Mouse (Mus musculus): ENCODE results near the gene Olfr1145. TPM values are rescaled to one million over a fixed set of nuclear protein-coding genes. Genes with fewer than 3 reads are reported as not detected.

Gene Olfr1145
- total RNA-seq (2022) = not detected

DNA sequence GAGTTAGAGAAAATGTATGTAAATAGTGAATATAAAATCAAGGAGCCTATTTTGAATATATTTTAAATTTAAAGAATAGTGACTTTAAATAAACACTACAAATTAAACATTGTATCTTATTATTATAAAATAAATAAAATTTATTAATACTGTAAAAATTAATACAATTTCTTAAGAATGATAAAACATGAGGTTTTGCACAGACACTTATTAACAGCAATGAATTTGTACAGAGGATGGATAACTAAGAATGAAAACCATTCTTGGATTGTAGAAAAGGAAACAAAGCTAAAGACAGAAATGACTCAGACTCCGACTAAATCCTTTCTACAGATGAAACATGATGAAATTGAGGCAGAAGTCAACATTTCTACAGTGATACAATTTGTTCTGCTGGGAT, at the start of gene Olfr1145:
Gene Olfr1145 (plus strand): TSS at position 301 of the 400 bp plus-strand sequence.
- no peak for DNase-seq (ENCODE audit: low spot score in 2 of 2)

DNA sequence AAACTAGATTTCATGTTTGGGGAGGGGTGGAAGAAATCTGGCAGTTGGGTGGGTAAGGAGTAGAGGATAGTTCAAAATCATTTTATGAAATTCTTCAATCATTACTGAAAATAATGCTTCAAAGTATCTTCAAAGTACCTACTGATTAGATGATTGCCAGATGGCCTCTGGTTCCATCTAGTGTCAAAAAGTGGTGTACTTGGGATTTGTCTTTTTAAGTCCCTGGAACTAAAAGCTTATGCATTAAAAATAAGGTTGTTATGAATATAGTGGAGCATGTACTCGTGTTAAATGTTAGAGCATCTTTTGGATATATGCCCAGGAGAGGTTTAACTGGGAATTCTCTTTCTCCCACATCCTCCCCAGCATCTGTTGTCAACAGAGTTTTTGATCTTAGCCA, 33.5 kb upstream of the Olfr1145 start:
- no peak for DNase-seq (ENCODE audit: low spot score in 2 of 2)

DNA sequence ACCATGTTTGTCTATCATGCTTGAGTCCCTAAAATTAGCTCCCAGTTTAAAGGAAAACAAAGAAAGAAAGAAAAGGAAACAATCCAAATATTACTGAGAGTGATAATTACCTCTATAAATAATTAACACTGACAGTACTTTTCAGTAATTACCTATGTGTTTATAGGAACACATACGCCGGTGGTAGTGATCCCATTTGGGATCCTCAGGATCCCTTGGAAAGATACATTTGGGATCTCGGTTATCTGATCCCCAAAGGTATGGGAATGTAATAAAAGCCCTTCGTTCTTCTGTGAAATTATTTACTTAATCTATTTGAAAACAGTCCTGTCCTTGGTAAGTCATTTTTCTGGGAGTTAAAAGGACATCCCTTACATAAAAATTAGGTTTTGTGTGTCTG, 30.4 kb upstream of the Olfr1145 start, which contains the start of gene Olfr152:
Gene Olfr152 (plus strand): TSS at position 301 of the 400 bp plus-strand sequence.
- no peak for DNase-seq (ENCODE audit: low spot score in 2 of 2)

DNA sequence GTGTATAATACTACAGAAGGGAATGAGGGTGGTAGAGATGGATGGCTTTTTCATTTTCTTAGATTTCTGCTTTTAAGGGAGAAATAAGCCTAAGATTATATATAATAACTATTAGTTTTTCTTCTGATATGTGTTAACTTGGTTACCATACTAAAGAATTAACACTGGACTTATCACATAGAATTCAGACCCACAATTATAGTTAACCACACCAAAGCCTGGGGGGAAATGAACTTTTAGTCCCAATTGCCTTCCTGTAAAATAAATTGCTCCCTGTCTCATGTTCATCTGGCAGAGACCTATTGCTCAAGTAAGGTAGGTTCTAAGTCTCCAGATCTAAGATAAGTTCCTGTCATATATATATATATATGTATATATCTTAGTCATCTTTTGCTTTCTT, 9.3 kb upstream of the Olfr1145 start, which contains the start of gene Olfr1143:
Gene Olfr1143 (plus strand): TSS at position 301 of the 400 bp plus-strand sequence.
- DNase-seq (ENCODE audit: low spot score in 2 of 2) = no peak

DNA sequence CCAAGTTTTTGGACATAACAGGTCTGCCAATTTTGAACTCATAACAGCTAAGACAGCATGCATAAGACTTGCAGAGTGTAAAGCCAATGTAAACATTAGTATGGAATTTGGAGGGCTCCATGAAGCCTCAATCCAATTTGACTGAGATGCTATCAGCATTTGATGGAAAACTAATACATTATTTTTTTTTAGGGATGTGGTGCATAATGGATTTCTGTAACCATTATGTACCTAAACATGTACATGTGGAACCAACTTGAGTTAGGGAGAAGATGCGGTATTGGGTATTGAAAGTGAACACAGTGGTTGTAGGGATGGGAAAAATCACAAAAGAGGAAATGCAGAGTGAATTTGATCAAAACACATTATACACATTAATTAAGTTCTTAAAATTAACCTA, 20.6 kb downstream of the Olfr1145 start, which contains the start of gene Olfr1148:
Gene Olfr1148 (plus strand): TSS at position 301 of the 400 bp plus-strand sequence.
- no peak for DNase-seq (ENCODE audit: low spot score in 2 of 2)

DNA sequence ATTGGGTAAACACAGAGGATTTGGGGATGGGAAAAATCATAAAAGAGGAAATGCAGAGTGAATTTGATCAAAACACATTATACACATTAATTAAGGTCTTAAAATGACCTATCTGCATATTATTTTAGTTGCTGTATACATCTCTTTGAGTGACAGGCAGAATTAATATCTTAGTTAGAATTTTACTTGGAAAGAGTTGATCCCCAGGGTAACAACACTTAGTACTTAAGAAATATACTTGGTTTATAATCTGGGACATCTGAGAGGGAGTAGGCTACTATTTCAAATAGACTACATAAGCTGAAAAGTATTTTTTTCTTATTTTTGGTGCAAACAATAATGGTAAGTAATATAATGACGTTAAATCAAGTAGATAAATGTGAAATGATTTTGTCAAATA, 34.1 kb downstream of the Olfr1145 start, which contains the start of gene Olfr1150-ps1:
Gene Olfr1150-ps1 (plus strand): TSS at position 301 of the 400 bp plus-strand sequence.
- no peak for DNase-seq (ENCODE audit: low spot score in 2 of 2)

DNA sequence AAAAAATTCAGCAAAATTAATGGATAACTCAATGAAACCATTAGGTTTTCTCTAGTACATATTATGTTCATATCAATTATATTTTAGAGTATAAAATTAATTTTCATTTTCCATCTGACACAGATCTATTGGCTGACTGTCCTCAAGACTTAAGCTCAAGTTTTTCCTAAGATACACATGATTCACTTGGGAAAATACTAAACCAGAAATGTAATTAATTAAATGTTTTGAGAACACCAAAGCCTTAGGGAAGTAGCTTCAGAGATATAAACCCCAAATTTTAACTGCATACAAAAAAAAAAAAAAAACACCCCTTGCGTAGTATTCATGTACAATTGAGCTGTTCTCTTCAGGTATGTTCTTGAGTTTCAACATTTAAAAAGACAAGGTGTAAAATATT, 45.9 kb downstream of the Olfr1145 start, which contains the start of gene Olfr1151:
Gene Olfr1151 (plus strand): TSS at position 301 of the 400 bp plus-strand sequence.
- DNase-seq (ENCODE audit: low spot score in 2 of 2) = no peak

Other genes with a start within 250 kb of the Olfr1145 start
- gene Olfr1129, start 235.9 kb upstream of the Olfr1145 start, total RNA-seq (2022) = not detected
- not detected for gene Olfr1130, start 203.6 kb upstream of the Olfr1145 start, total RNA-seq (2022)
- not detected for gene Olfr1131, start 182.7 kb upstream of the Olfr1145 start, total RNA-seq (2022)
- not detected for gene Olfr1132, start 172.3 kb upstream of the Olfr1145 start, total RNA-seq (2022)
- gene Olfr1133, start 162.4 kb upstream of the Olfr1145 start, total RNA-seq (2022) = not detected
- not detected for gene Olfr1134, start 151.4 kb upstream of the Olfr1145 start, total RNA-seq (2022)
- gene Olfr1135, start 136.2 kb upstream of the Olfr1145 start, total RNA-seq (2022) = not detected
- gene Olfr1136, start 115.9 kb upstream of the Olfr1145 start, total RNA-seq (2022) = not detected
- gene Olfr1137, start 96.6 kb upstream of the Olfr1145 start, total RNA-seq (2022) = not detected
- gene Olfr1138, start 69.8 kb upstream of the Olfr1145 start, total RNA-seq (2022) = not detected
- gene Olfr1140, start 66.1 kb upstream of the Olfr1145 start, total RNA-seq (2022) = not detected
- gene Olfr1141, start 55.8 kb upstream of the Olfr1145 start, total RNA-seq (2022) = not detected
- not detected for gene Olfr152, start 30.3 kb upstream of the Olfr1145 start, total RNA-seq (2022)
- gene Olfr1143, start 9.2 kb upstream of the Olfr1145 start, total RNA-seq (2022) = not detected
- not detected for gene Olfr1148, start 20.7 kb downstream of the Olfr1145 start, total RNA-seq (2022)
- not detected for gene Olfr1150-ps1, start 34.2 kb downstream of the Olfr1145 start, total RNA-seq (2022)
- not detected for gene Olfr1151, start 46.0 kb downstream of the Olfr1145 start, total RNA-seq (2022)
- not detected for gene Olfr1152, start 56.7 kb downstream of the Olfr1145 start, total RNA-seq (2022)
- not detected for gene Olfr1153, start 85.1 kb downstream of the Olfr1145 start, total RNA-seq (2022)
- not detected for gene Olfr1154, start 95.3 kb downstream of the Olfr1145 start, total RNA-seq (2022)
- not detected for gene Olfr1155, start 135.3 kb downstream of the Olfr1145 start, total RNA-seq (2022)
- not detected for gene Olfr1156, start 143.3 kb downstream of the Olfr1145 start, total RNA-seq (2022)
- not detected for gene Olfr1157, start 158.5 kb downstream of the Olfr1145 start, total RNA-seq (2022)
- not detected for gene Olfr74, start 164.8 kb downstream of the Olfr1145 start, total RNA-seq (2022)
- not detected for gene Olfr1158, start 180.3 kb downstream of the Olfr1145 start, total RNA-seq (2022)
- not detected for gene Olfr1160, start 198.4 kb downstream of the Olfr1145 start, total RNA-seq (2022)
- not detected for gene Olfr1161, start 213.0 kb downstream of the Olfr1145 start, total RNA-seq (2022)
- not detected for gene Olfr73, start 227.9 kb downstream of the Olfr1145 start, total RNA-seq (2022)
- gene Olfr1162, start 241.3 kb downstream of the Olfr1145 start, total RNA-seq (2022) = not detected